Mouse (Mus musculus) lung, embryonic 14.5 days (tissue): Measurements from ENCODE around the gene Rmnd5a. TPM values are rescaled to one million over a fixed set of nuclear protein-coding genes. Genes with fewer than 3 reads are reported as not detected.

ENCODE experiments used
- ATAC-seq: fragments of 200-750 bp; cut with Nextera tagmentation; 2 replicates; pipeline ENCODE4 v1.8.0; 2017; ENCODE audit warnings: mild to moderate bottlenecking, moderate TSS enrichment, moderate library complexity; ENCODE audit not compliant: insufficient read depth
- DNase-seq: peaks from one replicate; pipeline ENCODE4 v3.0.0-alpha.2; 2015
- H3K27ac ChIP-seq: fragments of 300-500 bp; sonication (generic); 2 replicates; pipeline ENCODE4 v1.5.1; 2014; ENCODE audit warnings: low read depth, mild to moderate bottlenecking, moderate library complexity
- H3K27me3 ChIP-seq: fragments of 300-500 bp; sonication (generic); 2 replicates; pipeline ENCODE4 v1.6.1; 2014; ENCODE audit warnings: low read length, control low read depth; ENCODE audit not compliant: insufficient read depth
- H3K36me3 ChIP-seq: fragments of 300-500 bp; sonication (generic); 2 replicates; pipeline ENCODE4 v1.6.1; 2014; ENCODE audit warnings: control low read depth; ENCODE audit not compliant: insufficient read depth
- H3K4me1 ChIP-seq: fragments of 300-500 bp; sonication (generic); 2 replicates; pipeline ENCODE4 v1.6.1; 2014; ENCODE audit warnings: antibody characterized with exemption, control low read depth; ENCODE audit not compliant: insufficient read depth
- H3K4me2 ChIP-seq: fragments of 300-500 bp; sonication (generic); 2 replicates; pipeline ENCODE4 v1.6.1; 2014; ENCODE audit warnings: mild to moderate bottlenecking
- H3K4me3 ChIP-seq: fragments of 300-500 bp; sonication (generic); 2 replicates; pipeline ENCODE4 v1.5.1; 2014; ENCODE audit warnings: low read depth, low read length
- H3K9ac ChIP-seq: fragments of 300-500 bp; sonication (generic); 2 replicates; pipeline ENCODE4 v1.6.1; 2014
- H3K9me3 ChIP-seq: fragments of 300-500 bp; sonication (generic); 2 replicates; pipeline ENCODE4 v1.6.1; 2016; ENCODE audit warnings: low read depth, low read length, control low read depth
- CTCF ChIP-seq: IDR thresholded peaks from 2 replicates; pipeline ENCODE4 v1.5.1; 2016; ENCODE audit warnings: antibody characterized with exemption, low read depth
- WGBS: fragments of 180-500 bp; shearing (Covaris S2); extraction: QIAGEN DNeasy Blood & Tissue Kit; methylation state at CpG from one replicate; pipeline ENCODE4 v1.1.7; 2014; 5-methylcytosine and 5-hydroxymethylcytosine counted together
- polyA plus RNA-seq: library from polyadenylated mRNA; unstranded; fragments of >200 nt; fragmentation: Nextera tagmentation; extraction: Ambion mirVana; gene quantifications from 2 replicates; pipeline ENCODE4 v1.2.1, GENCODE M21; 2014

Gene Rmnd5a
- polyA plus RNA-seq, 1 experiment from 2014 or later, result 9.4 TPM

- no peaks in the 10 kb centered on the region for H3K36me3 ChIP-seq
- TF ChIP-seq CTCF, result no peak
- no peak overlapping the region for H3K4me3 ChIP-seq
- DNase-seq (no peak), ATAC-seq (no peak)
- 73% methylated on average over 10 of the region's 10 CpGs for WGBS
- H3K9me3 ChIP-seq, result no peaks in the 10 kb centered on the region
- no peak overlapping the region for H3K27ac ChIP-seq
- no peaks in the 10 kb centered on the region for H3K4me1 ChIP-seq
- no peaks in the 10 kb centered on the region for H3K27me3 ChIP-seq
- no peak overlapping the region for H3K4me2 ChIP-seq
- H3K9ac ChIP-seq, result no peak overlapping the region
These were observed 87.5 kb downstream of the Rmnd5a start for GRCm38 (mm10) chr6:71352866-71353427.

- Histone ChIP-seq H3K36me3 (no peaks in the 10 kb centered on the region), H3K4me1 (no peaks in the 10 kb centered on the region), H3K9ac (no peak overlapping the region), H3K27ac (no peak overlapping the region), H3K9me3 (no peaks in the 10 kb centered on the region), H3K4me2 (no peak overlapping the region), H3K4me3 (no peak overlapping the region), H3K27me3 (no peaks in the 10 kb centered on the region)
- ATAC-seq (no peak), DNase-seq (no peak)
- 89% methylated on average over 6 of the region's 6 CpGs for WGBS
- no peak for TF ChIP-seq CTCF
These were observed 88.2 kb downstream of the Rmnd5a start for GRCm38 (mm10) chr6:71352201-71352600.

GRCm38 (mm10) chr6:71351201-71351600, 89.2 kb downstream of the Rmnd5a start:
- Histone ChIP-seq H3K36me3 (no peaks in the 10 kb centered on the region), H3K4me3 (no peak overlapping the region), H3K9me3 (no peaks in the 10 kb centered on the region), H3K9ac (no peak overlapping the region), H3K4me2 (no peak overlapping the region), H3K4me1 (no peaks in the 10 kb centered on the region), H3K27ac (no peak overlapping the region), H3K27me3 (no peaks in the 10 kb centered on the region)
- no peak for ATAC-seq
- no peak for DNase-seq
- 88% methylated on average over 3 of the region's 3 CpGs for WGBS
- no peak for TF ChIP-seq CTCF

- no peak overlapping the region for H3K4me3 ChIP-seq
- H3K4me2 ChIP-seq, result no peak overlapping the region
- no peak overlapping the region for H3K9ac ChIP-seq
- no peak for TF ChIP-seq CTCF
- 94% methylated on average over 9 of the region's 9 CpGs for WGBS
- H3K36me3 ChIP-seq, result no peaks in the 10 kb centered on the region
- ATAC-seq, result no peak
- no peaks in the 10 kb centered on the region for H3K9me3 ChIP-seq
- no peak overlapping the region for H3K27ac ChIP-seq
- H3K27me3 ChIP-seq, result no peaks in the 10 kb centered on the region
- no peak for DNase-seq
- H3K4me1 ChIP-seq, result no peaks in the 10 kb centered on the region
These were observed 92.4 kb downstream of the Rmnd5a start for GRCm38 (mm10) chr6:71348006-71348405.

GRCm38 (mm10) chr6:71341179-71341578, 99.3 kb downstream of the Rmnd5a start:
- H3K4me2 ChIP-seq, result no peak overlapping the region
- H3K9ac ChIP-seq, result no peak overlapping the region
- 89% methylated on average over 9 of the region's 9 CpGs for WGBS
- TF ChIP-seq CTCF, result no peak
- H3K4me1 ChIP-seq, result no peaks in the 10 kb centered on the region
- DNase-seq, result no peak
- H3K9me3 ChIP-seq, result no peaks in the 10 kb centered on the region
- ATAC-seq, result no peak
- no peak overlapping the region for H3K27ac ChIP-seq
- no peak overlapping the region for H3K4me3 ChIP-seq
- H3K27me3 ChIP-seq, result no peaks in the 10 kb centered on the region
- no peaks in the 10 kb centered on the region for H3K36me3 ChIP-seq

GRCm38 (mm10) chr6:71339351-71339750, 101.1 kb downstream of the Rmnd5a start:
- DNase-seq, result no peak
- TF ChIP-seq CTCF, result no peak
- WGBS, result 76% methylated on average over 4 of the region's 4 CpGs

GRCm38 (mm10) chr6:71338941-71339340, 101.5 kb downstream of the Rmnd5a start:
- WGBS, result 73% methylated on average over 3 of the region's 3 CpGs
- ATAC-seq (no peak), DNase-seq (no peak)

More at GRCm38 (mm10) chr6:71339351-71339750, 101.1 kb downstream of the Rmnd5a start:
- ATAC-seq, result no peak
- Histone ChIP-seq H3K27ac (no peak overlapping the region), H3K4me2 (no peak overlapping the region), H3K27me3 (no peaks in the 10 kb centered on the region), H3K9me3 (no peaks in the 10 kb centered on the region), H3K4me1 (no peaks in the 10 kb centered on the region), H3K4me3 (no peak overlapping the region), H3K9ac (no peak overlapping the region), H3K36me3 (no peaks in the 10 kb centered on the region)

More at GRCm38 (mm10) chr6:71338941-71339340, 101.5 kb downstream of the Rmnd5a start:
- TF ChIP-seq CTCF, result no peak
- H3K4me1 ChIP-seq, result no peaks in the 10 kb centered on the region
- H3K4me2 ChIP-seq, result no peak overlapping the region
- H3K36me3 ChIP-seq, result no peaks in the 10 kb centered on the region
- H3K9ac ChIP-seq, result no peak overlapping the region
- no peaks in the 10 kb centered on the region for H3K27me3 ChIP-seq
- H3K9me3 ChIP-seq, result no peaks in the 10 kb centered on the region
- H3K27ac ChIP-seq, result no peak overlapping the region
- no peak overlapping the region for H3K4me3 ChIP-seq

Other genes with a start within 250 kb of the Rmnd5a start
- gene Fabp1, start 240.8 kb downstream of the Rmnd5a start, polyA plus RNA-seq, result not detected in 2 replicates
- gene Krcc1, start 169.0 kb downstream of the Rmnd5a start, polyA plus RNA-seq, result 45.5 and 49.0 TPM in 2 replicates
- 0.53 and 2.7 TPM in 2 replicates for gene Smyd1, start 118.4 kb downstream of the Rmnd5a start, polyA plus RNA-seq
- gene Cd8b1, start 117.8 kb downstream of the Rmnd5a start, polyA plus RNA-seq, result 0.20 TPM in 1 of 2 replicates, not detected in the other
- gene Cd8a, start 67.2 kb downstream of the Rmnd5a start, polyA plus RNA-seq, result not detected in 2 replicates
- gene Rnf103, start 53.3 kb upstream of the Rmnd5a start, polyA plus RNA-seq, result 18.1 and 18.2 TPM in 2 replicates
- gene Chmp3, start 103.2 kb upstream of the Rmnd5a start, polyA plus RNA-seq, result 61.8 and 66.7 TPM in 2 replicates
- 38.7 and 43.8 TPM in 2 replicates for gene Kdm3a, start 192.4 kb upstream of the Rmnd5a start, polyA plus RNA-seq